Mouse (Mus musculus) urinary bladder, postnatal 25 days (tissue): Measurements from ENCODE around the gene Rsrc1.

ENCODE experiments used
- DNase-seq: peaks from one replicate; pipeline ENCODE4 v3.0.0; 2022; ENCODE audit warnings: low spot score

Gene Rsrc1

GRCm38 (mm10) chr3:67372781-67373180 lies 391.6 kb downstream of the Rsrc1 start:
- DNase-seq, result no peak

- DNase-seq, result peak; percentile 77
Measured at GRCm38 (mm10) chr3:67373872-67374271, 392.7 kb downstream of the Rsrc1 start, which contains the start of gene Mlf1. Gene Mlf1, plus strand, starts transcription at chr3:67374097.

- no peak for DNase-seq
Measured at GRCm38 (mm10) chr3:67374360-67374778, 393.2 kb downstream of the Rsrc1 start.

- DNase-seq, result no peak
Measured at GRCm38 (mm10) chr3:67375063-67375462, 393.9 kb downstream of the Rsrc1 start, which contains the start of gene Gm17402. Gene Gm17402, minus strand, starts transcription at chr3:67375163.

DNA sequence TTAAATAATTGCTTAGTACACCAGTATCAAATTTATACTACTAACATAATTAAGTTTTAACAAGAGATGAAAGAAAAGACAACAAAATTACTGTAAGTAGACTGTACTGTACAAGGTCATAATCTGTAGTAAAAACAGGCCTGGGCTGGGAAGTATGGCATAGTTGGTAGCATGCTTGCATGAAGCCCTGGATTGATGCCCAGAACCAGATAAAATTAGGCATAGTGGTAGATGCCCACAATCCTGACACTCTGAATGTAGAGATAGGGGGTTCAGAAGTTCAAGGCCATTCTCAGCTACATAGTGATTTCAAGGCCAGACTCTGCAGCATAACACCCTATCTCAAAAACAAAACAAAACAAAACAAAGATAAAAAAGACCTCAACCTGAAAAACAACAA lies 397.0 kb downstream of the Rsrc1 start:
- no peak for DNase-seq
